Mouse (Mus musculus): ENCODE results near the gene Dpf3.

Gene Dpf3

DNA sequence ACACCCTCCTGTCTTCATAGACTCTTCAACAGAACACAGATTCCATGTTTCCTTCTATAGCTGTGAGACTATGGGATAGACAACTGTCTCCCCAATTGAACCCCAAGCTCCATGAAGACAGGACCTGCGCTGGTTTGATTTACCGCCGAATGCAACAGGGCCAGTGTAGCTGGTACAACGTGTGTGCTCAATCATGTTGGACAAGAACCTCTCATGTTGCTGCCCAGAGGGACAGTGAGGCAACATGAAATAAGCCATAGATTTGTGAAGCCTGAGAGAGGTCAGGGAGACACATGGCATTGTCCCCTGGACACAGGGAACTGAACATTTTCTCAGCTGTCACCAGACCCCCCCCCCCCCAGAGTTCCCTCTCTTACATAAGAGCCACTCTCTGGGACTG is 21.5 kb downstream of the Dpf3 start:
- no peak for DNase-seq

GRCm38 (mm10) chr12:83460272-83460671 is 27.2 kb downstream of the Dpf3 start:
- no peak for DNase-seq

GRCm38 (mm10) chr12:83454697-83455321 is 32.7 kb downstream of the Dpf3 start:
- DNase-seq: no peak

- no peak for DNase-seq
These were observed 35.7 kb downstream of the Dpf3 start for GRCm38 (mm10) chr12:83451850-83452249.

- DNase-seq: no peak
These were observed 37.0 kb downstream of the Dpf3 start for GRCm38 (mm10) chr12:83450471-83450870.

GRCm38 (mm10) chr12:83449202-83449601 is 38.3 kb downstream of the Dpf3 start:
- no peak for DNase-seq

- DNase-seq: no peak
These were observed 41.9 kb downstream of the Dpf3 start for GRCm38 (mm10) chr12:83445587-83445986.

DNA sequence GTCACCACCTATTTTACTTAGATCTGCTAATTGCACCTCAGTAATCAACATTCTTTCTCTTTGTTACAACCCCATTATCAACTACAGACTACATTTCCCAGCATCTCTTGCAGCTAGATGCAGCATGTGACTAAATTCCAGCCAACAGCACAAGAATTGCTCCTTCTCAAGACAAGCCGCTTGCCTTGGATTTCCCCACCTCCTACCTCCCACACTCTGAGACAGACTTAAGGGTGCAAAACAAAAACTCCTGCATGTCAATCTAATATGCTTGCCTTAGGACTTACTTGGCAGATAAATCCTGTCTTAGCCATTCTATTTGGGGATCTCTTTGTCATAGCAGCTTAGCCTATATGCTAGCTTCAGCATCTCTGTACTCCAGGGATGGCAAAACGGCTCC is 43.1 kb downstream of the Dpf3 start:
- no peak for DNase-seq

GRCm38 (mm10) chr12:83438002-83438401 is 49.5 kb downstream of the Dpf3 start:
- no peak for DNase-seq

- DNase-seq: no peak
These were observed 53.4 kb downstream of the Dpf3 start for GRCm38 (mm10) chr12:83433987-83434698.

- no peak for DNase-seq
These were observed 54.1 kb downstream of the Dpf3 start for GRCm38 (mm10) chr12:83433436-83433835.

DNA sequence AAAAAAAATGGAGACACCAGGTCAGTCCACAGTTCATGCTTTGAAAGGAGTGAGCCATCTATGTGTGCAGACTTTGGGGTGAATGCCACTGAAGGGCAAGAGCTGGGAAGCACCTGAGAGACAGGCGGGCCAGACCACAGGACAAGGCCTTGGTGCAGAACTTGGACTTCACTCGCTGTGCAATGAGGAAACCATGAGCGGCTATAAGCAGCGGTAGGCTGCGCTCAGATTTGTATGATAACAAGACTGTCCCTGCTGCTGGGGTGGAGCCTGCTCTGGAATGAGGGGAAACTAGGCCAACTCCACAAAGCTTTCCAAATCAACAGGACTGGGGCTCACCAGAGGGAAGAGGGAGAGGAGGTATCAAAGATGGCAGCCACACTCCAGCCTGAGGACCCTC is 57.3 kb downstream of the Dpf3 start:
- DNase-seq: no peak

DNA sequence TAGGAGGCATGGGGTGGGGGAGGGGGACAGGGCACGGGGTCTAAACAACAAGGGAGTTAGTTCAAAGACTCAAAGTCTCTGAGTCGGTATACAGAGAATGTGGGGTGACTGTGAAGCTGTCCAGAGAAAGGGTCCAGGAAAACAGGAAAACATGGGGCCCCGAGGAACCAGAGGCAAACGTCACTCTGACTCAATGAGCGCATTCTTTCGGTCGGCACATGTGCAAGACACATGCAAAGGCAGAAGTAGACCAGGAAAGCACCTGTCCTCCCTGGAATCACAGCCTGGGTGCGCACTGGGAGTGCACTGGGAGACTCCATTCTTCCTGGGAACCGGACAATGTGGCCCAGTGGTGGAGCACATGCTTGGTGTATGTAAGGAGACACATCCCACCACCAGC is 59.5 kb downstream of the Dpf3 start:
- DNase-seq: no peak

GRCm38 (mm10) chr12:83427601-83428000 is 59.9 kb downstream of the Dpf3 start:
- DNase-seq: no peak

- no peak for DNase-seq
These were observed 61.2 kb downstream of the Dpf3 start for GRCm38 (mm10) chr12:83426326-83426725.

- no peak for DNase-seq
These were observed 61.8 kb downstream of the Dpf3 start for GRCm38 (mm10) chr12:83425736-83426135.

DNA sequence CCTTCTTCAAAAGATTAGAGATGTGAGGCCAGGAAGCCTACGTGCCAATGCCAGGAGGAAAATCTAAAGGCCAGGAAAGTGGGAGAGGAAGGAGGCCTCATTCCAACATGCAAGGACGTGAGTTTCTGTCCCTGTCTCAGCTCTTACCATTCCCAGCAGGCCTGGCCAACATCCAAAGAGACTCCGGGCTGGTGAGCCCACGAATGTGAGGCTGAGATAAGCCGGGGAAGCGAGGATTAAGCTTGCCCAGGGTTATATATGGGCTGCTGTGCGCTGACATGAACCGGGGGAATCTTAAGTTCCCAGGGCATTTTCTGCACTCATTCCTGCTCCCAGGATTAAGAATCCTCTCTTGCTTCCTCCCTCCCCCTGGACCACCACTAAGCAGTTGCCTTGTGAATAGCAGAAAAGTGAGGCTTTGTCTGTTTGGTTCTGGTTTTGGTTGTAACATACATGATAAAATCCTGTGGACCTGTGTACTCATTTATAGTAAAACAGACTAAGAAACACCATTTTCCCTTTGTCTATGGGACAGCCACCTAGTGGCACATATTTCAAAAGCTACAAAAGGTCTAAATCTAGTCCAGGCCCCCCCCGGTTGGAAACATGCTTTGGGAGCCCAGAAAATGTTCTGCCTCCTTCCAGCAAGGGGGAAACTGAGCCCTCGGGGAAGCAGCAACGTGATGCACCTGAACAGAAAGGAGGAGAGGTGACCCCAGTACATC is 62.6 kb downstream of the Dpf3 start:
- DNase-seq: no peak

DNA sequence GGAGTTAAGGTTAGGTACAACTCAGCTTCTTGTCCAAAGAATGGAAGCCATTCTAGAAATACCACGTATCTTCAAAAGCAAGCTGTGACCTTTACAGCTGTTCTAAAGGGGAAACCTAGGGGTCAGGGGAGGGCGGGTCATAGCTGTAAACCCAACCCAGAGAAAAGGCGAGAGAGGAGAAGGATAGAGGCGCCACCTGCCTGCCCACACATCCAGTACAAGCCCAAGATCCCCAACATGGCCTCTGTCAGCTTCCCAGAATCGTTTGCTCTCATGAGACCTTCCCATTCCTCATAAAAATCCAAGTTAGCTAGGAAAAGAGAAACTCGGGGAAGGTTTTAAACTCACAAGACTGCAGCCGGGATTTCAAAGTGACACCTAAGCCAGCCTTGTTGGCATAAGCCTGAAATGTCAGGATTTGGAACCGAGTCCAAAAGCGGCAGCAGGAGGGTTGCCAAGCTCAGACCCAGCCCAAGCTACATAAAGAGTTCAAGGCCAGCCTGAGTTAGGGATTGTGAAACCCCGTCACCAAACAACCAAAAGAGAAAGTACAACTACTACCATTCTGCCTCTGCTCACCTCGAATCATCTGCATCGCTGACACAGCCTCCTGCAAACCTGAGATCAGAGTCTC is 63.3 kb downstream of the Dpf3 start:
- DNase-seq: no peak

DNA sequence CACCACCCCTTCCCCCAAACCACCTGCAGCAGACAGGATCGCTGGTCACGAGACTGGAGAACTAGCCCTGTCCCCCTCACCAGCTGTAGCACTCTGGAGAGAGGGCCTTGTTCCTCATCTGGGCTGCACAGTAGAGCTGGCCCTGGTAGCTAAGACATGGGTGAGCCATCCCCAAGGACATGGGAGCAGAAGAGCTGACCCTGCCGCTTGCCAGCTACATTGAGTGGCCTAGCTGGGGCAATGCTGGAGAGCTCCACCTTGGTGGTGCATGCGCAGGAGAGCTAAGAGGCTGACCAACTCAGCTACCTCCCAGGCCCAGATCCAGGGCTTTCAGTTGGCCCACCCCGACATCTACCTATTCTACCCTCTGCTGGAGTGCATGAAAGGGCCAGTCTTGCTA is 67.2 kb downstream of the Dpf3 start:
- no peak for DNase-seq

GRCm38 (mm10) chr12:83415207-83415606 is 72.3 kb downstream of the Dpf3 start:
- DNase-seq: no peak

DNA sequence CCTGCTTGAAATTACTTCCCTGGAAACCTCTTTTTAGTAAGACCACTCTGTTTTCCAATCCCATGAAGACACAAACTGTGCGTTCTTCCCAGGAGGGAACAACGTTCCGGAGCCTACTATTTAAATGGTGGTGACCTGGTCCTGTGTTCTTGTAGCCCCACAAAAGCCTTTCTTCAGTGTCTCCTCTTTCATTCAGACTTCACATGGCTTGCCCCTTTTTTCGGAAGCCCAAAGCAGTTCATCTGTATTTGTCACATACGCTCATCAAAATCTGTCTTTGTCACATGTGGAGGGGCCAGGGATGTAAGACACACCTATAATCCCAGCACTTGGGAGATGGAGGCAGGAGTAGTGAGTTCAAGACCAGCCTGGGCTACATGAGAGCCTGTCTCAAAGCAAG is 73.8 kb downstream of the Dpf3 start:
- no peak for DNase-seq

- DNase-seq: peak; percentile 76
These were observed 75.6 kb downstream of the Dpf3 start for GRCm38 (mm10) chr12:83411721-83412521.

DNA sequence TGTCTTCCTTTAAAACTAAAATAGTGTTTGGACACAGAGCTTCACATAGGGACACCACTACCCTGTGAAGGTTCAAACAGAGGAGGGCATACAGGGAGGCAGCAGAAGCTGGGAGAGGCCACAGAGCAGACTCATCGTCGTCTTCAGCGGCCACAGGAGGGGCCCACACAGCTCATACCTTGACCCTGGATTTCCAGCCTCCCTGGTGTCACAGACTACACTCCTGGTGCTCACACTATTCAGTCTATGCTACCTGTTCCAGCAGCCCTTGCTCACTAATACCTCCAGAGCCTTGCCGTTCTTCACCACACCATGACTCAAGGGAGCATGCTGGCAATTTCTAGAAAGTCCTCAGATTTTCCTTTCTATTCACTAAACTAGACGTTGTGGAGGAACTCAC is 76.5 kb downstream of the Dpf3 start:
- no peak for DNase-seq

Measured in right cerebral cortex, postnatal 25 days (tissue).